Mouse (Mus musculus) CD4-positive, CD25-positive, alpha-beta regulatory T cell (primary cell): Measurements from ENCODE around the gene Mpp3. TPM values are rescaled to one million over a fixed set of nuclear protein-coding genes. Genes with fewer than 3 reads are reported as not detected.

ENCODE experiments used
- polyA plus RNA-seq: library from polyadenylated mRNA; unstranded; fragments of 100-300 nt; shearing (Covaris generic); gene quantifications from one replicate; pipeline ENCODE4 v1.2.1, GENCODE M21; 2017

Mpp3 gene
- 0.12 TPM for polyA plus RNA-seq

GRCm38 (mm10) chr11:102028087-102028816 is at the start of gene Mpp3:
Gene Mpp3 (minus strand): TSS chr11:102028461.

GRCm38 (mm10) chr11:102041350-102041949 is 13.2 kb upstream of the Mpp3 start, which contains the start of gene Cd300lg:
Gene Cd300lg (plus strand): TSS chr11:102041509.

GRCm38 (mm10) chr11:101986913-101987312 is 41.3 kb downstream of the Mpp3 start, which contains the start of gene Dusp3:
Gene Dusp3 (minus strand): TSS chr11:101987013.

GRCm38 (mm10) chr11:101984054-101985025 is 43.9 kb downstream of the Mpp3 start, which contains the start of gene Cfap97d1:
Gene Cfap97d1 (plus strand): TSS chr11:101984279.

GRCm38 (mm10) chr11:101966965-101967614 is 61.2 kb downstream of the Mpp3 start, which contains the start of gene Sost:
Gene Sost (minus strand): TSS chr11:101967015.

Other genes with a start within 250 kb of the Mpp3 start
- 0.11 TPM for gene Etv4, start 243.1 kb downstream of the Mpp3 start, polyA plus RNA-seq
- not detected for gene Meox1, start 134.1 kb downstream of the Mpp3 start, polyA plus RNA-seq
- gene Sost, start 61.4 kb downstream of the Mpp3 start, polyA plus RNA-seq = not detected
- not detected for gene Cfap97d1, start 44.2 kb downstream of the Mpp3 start, polyA plus RNA-seq
- 0.14 TPM for gene Dusp3, start 41.4 kb downstream of the Mpp3 start, polyA plus RNA-seq
- not detected for gene Cd300lg, start 13.0 kb upstream of the Mpp3 start, polyA plus RNA-seq
- gene Mpp2, start 60.1 kb upstream of the Mpp3 start, polyA plus RNA-seq = 1.8 TPM
- gene Ppy, start 72.9 kb upstream of the Mpp3 start, polyA plus RNA-seq = not detected
- not detected for gene Pyy, start 79.4 kb upstream of the Mpp3 start, polyA plus RNA-seq
- gene Nags, start 117.1 kb upstream of the Mpp3 start, polyA plus RNA-seq = not detected
- 8.5 TPM for gene Tmem101, start 127.9 kb upstream of the Mpp3 start, polyA plus RNA-seq
- gene Lsm12, start 156.8 kb upstream of the Mpp3 start, polyA plus RNA-seq = 74.0 TPM
- gene G6pc3, start 161.2 kb upstream of the Mpp3 start, polyA plus RNA-seq = 40.2 TPM
- 34.6 TPM for gene Hdac5, start 201.7 kb upstream of the Mpp3 start, polyA plus RNA-seq
- 0.25 TPM for gene BC030867, start 220.4 kb upstream of the Mpp3 start, polyA plus RNA-seq
- gene Asb16, start 240.3 kb upstream of the Mpp3 start, polyA plus RNA-seq = not detected